Mouse (Mus musculus) ES-Bruce4 (cell line): ENCODE data around the gene Emd. TPM values are rescaled to one million over a fixed set of nuclear protein-coding genes. Genes with fewer than 3 reads are reported as not detected.

ENCODE experiments used
- H3K27ac ChIP-seq: 2 replicates; pipeline ENCODE4 v1.5.1; 2012; ENCODE audit warnings: low read length, inconsistent platforms; ENCODE audit not compliant: insufficient read depth
- H3K27me3 ChIP-seq: 2 replicates; pipeline ENCODE4 v1.6.1; 2012; ENCODE audit warnings: mild to moderate bottlenecking, low read length, inconsistent platforms; ENCODE audit not compliant: control insufficient read depth, poor library complexity, insufficient read depth, severe bottlenecking
- H3K36me3 ChIP-seq: 2 replicates; pipeline ENCODE4 v1.6.1; 2012; ENCODE audit warnings: inconsistent platforms, mild to moderate bottlenecking, low read length, moderate library complexity; ENCODE audit not compliant: control insufficient read depth, poor library complexity, insufficient read depth, severe bottlenecking
- H3K4me1 ChIP-seq: one replicate; pipeline ENCODE4 v1.8.1; 2011; ENCODE audit warnings: low read length; ENCODE audit not compliant: control insufficient read depth, insufficient read depth
- H3K4me3 ChIP-seq: 2 replicates; pipeline ENCODE4 v1.5.1; 2011; ENCODE audit warnings: low read depth, mild to moderate bottlenecking, low read length
- H3K9ac ChIP-seq: 2 replicates; pipeline ENCODE4 v1.6.1; 2012; ENCODE audit warnings: low read depth, mild to moderate bottlenecking, inconsistent platforms; ENCODE audit not compliant: poor library complexity, severe bottlenecking
- H3K9me3 ChIP-seq: replicated peaks from 2 replicates; pipeline ENCODE4 v1.6.1; 2012; ENCODE audit warnings: mild to moderate bottlenecking, low read length, inconsistent platforms; ENCODE audit not compliant: control insufficient read depth, poor library complexity, insufficient read depth, severe bottlenecking
- CTCF ChIP-seq: IDR thresholded peaks from one replicate; pipeline ENCODE4 v1.8.1; 2011; ENCODE audit warnings: low read depth, low read length
- EP300 ChIP-seq: IDR thresholded peaks from 2 replicates; pipeline ENCODE4 v1.6.1; 2011; ENCODE audit warnings: low read depth, low read length; ENCODE audit not compliant: insufficient read depth
- POLR2A ChIP-seq: IDR thresholded peaks from one replicate; pipeline ENCODE4 v1.8.1; 2011; ENCODE audit warnings: low read length; ENCODE audit not compliant: insufficient read depth
- polyA plus RNA-seq: library from polyadenylated mRNA; stranded (reverse); fragments of >200 nt; gene quantifications from 2 replicates; pipeline ENCODE4 v1.2.4, GENCODE M21; 2011; ENCODE audit warnings: low read depth; ENCODE audit not compliant: missing spikeins, insufficient read depth, insufficient read length

The Emd gene
- polyA plus RNA-seq, 1 experiment: 154 TPM

- Histone ChIP-seq H3K36me3 (peaks cover 20% of the 10 kb centered on the region), H3K4me1 (no peaks in the 10 kb centered on the region), H3K27me3 (no peaks in the 10 kb centered on the region), H3K9ac (peak overlapping the region; percentile 71), H3K4me3 (peak overlapping the region; percentile 98), H3K9me3 (no peaks in the 10 kb centered on the region), H3K27ac (peak overlapping the region; percentile 85)
- no peak for TF ChIP-seq POLR2A
- no peak for TF ChIP-seq CTCF
- no peak for TF ChIP-seq EP300
Measured at GRCm38 (mm10) chrX:74246213-74246681, 8.2 kb upstream of the Emd start.

- Histone ChIP-seq H3K4me1 (no peaks in the 10 kb centered on the region), H3K36me3 (peaks cover 17% of the 10 kb centered on the region), H3K9ac (0 out of 2 replicates have a peak overlapping the region, but pooled peaks have one; percentile 37), H3K27ac (no peak overlapping the region), H3K4me3 (peak overlapping the region; percentile 84), H3K27me3 (no peaks in the 10 kb centered on the region), H3K9me3 (no peaks in the 10 kb centered on the region)
- TF ChIP-seq POLR2A (no peak), EP300 (no peak), CTCF (no peak)
Measured at GRCm38 (mm10) chrX:74246693-74247092, 7.8 kb upstream of the Emd start.

- Histone ChIP-seq H3K27ac (no peak overlapping the region), H3K4me3 (no peak overlapping the region)
Measured at GRCm38 (mm10) chrX:74248651-74249050, 5.8 kb upstream of the Emd start.

GRCm38 (mm10) chrX:74249615-74250014 lies 4.9 kb upstream of the Emd start, which contains the start of gene Flna:
Gene Flna (minus strand): TSS chrX:74249820.
- no peak within 1 kb of the TSS for H3K27ac ChIP-seq
- no peak for TF ChIP-seq CTCF
- TF ChIP-seq EP300: no peak
- TF ChIP-seq POLR2A: no peak
- no peaks in the 10 kb centered on the region for H3K4me1 ChIP-seq
- H3K9me3 ChIP-seq: no peaks in the 10 kb centered on the region
- H3K4me3 ChIP-seq: peak within 1 kb of the TSS; percentile 52
- peak within 1 kb of the TSS; percentile 64 for H3K9ac ChIP-seq
- H3K36me3 ChIP-seq: no peaks in the 10 kb centered on the region
- H3K27me3 ChIP-seq: no peaks in the 10 kb centered on the region

More at GRCm38 (mm10) chrX:74248651-74249050, 5.8 kb upstream of the Emd start:
- no peak for TF ChIP-seq EP300
- TF ChIP-seq POLR2A: no peak
- no peak for TF ChIP-seq CTCF
- Histone ChIP-seq H3K27me3 (no peaks in the 10 kb centered on the region), H3K36me3 (no peaks in the 10 kb centered on the region), H3K9ac (peak overlapping the region; percentile 64; the same call in 1 of the 2 replicates), H3K4me1 (no peaks in the 10 kb centered on the region), H3K9me3 (no peaks in the 10 kb centered on the region)

GRCm38 (mm10) chrX:74254888-74255565 lies 540 bp downstream of the Emd start:
- Histone ChIP-seq H3K9ac (peak overlapping the region; percentile 71), H3K27ac (peak overlapping the region; percentile 68), H3K36me3 (peaks cover 17% of the 10 kb centered on the region), H3K4me1 (no peaks in the 10 kb centered on the region), H3K27me3 (no peaks in the 10 kb centered on the region), H3K9me3 (no peaks in the 10 kb centered on the region), H3K4me3 (peak overlapping the region; percentile 93)
- TF ChIP-seq POLR2A (no peak), CTCF (no peak), EP300 (no peak)

GRCm38 (mm10) chrX:74257746-74258145 lies 3.3 kb downstream of the Emd start:
- TF ChIP-seq CTCF (no peak), POLR2A (no peak), EP300 (no peak)
- H3K27ac ChIP-seq: no peak overlapping the region

More at GRCm38 (mm10) chrX:74257746-74258145, 3.3 kb downstream of the Emd start:
- H3K9ac ChIP-seq: no peak overlapping the region
- peaks cover 17% of the 10 kb centered on the region for H3K36me3 ChIP-seq
- no peaks in the 10 kb centered on the region for H3K4me1 ChIP-seq
- H3K9me3 ChIP-seq: no peaks in the 10 kb centered on the region
- no peaks in the 10 kb centered on the region for H3K27me3 ChIP-seq
- no peak overlapping the region for H3K4me3 ChIP-seq
